Mouse (Mus musculus) midbrain, embryonic 14.5 days (tissue): ENCODE measurements at regions not wholly inside any gene's neighbourhood (a gene's known extent, or its start where the extent isn't known, plus 50 kb on each side); places are given as distances from the start of the nearest gene placed in this dataset.

Source experiments
- ATAC-seq: fragments of 200-750 bp; cut with Nextera tagmentation; 2 replicates; pipeline ENCODE4 v1.8.0; 2017; ENCODE audit warnings: moderate number of reproducible peaks, moderate library complexity; ENCODE audit not compliant: low FRiP score, low TSS enrichment
- DNase-seq: peaks from one replicate; pipeline ENCODE4 v3.0.0-alpha.2; 2015
- H3K27ac ChIP-seq: fragments of 300-500 bp; sonication (generic); replicated peaks from 2 replicates; pipeline ENCODE4 v1.5.1; 2014; ENCODE audit warnings: mild to moderate bottlenecking, low read depth, low read length, moderate library complexity
- H3K27me3 ChIP-seq: fragments of 300-500 bp; sonication (generic); 2 replicates; pipeline ENCODE4 v1.6.1; 2014; ENCODE audit warnings: low read length, control low read depth, mixed read lengths; ENCODE audit not compliant: control insufficient read depth, insufficient read depth
- H3K36me3 ChIP-seq: fragments of 300-500 bp; sonication (generic); 2 replicates; pipeline ENCODE4 v1.6.1; 2014; ENCODE audit warnings: low read length, control low read depth; ENCODE audit not compliant: control insufficient read depth, insufficient read depth
- H3K4me1 ChIP-seq: fragments of 300-500 bp; sonication (generic); 2 replicates; pipeline ENCODE4 v1.6.1; 2014; ENCODE audit warnings: mild to moderate bottlenecking, antibody characterized with exemption, low read length, control low read depth; ENCODE audit not compliant: control insufficient read depth, insufficient read depth
- H3K4me2 ChIP-seq: fragments of 300-500 bp; sonication (generic); 2 replicates; pipeline ENCODE4 v1.6.1; 2014; ENCODE audit warnings: mild to moderate bottlenecking, low read length, moderate library complexity
- H3K4me3 ChIP-seq: fragments of 300-500 bp; sonication (generic); replicated peaks from 2 replicates; pipeline ENCODE4 v1.5.1; 2014; ENCODE audit warnings: low read depth, low read length
- H3K9ac ChIP-seq: fragments of 300-500 bp; sonication (generic); replicated peaks from 2 replicates; pipeline ENCODE4 v1.6.1; 2014; ENCODE audit warnings: mild to moderate bottlenecking, low read length, moderate library complexity
- H3K9me3 ChIP-seq: fragments of 300-500 bp; sonication (generic); 2 replicates; pipeline ENCODE4 v1.6.1; 2016; ENCODE audit warnings: low read length, control low read depth, mixed read lengths; ENCODE audit not compliant: control insufficient read depth
- WGBS: fragments of 180-500 bp; shearing (Covaris S2); extraction: QIAGEN DNeasy Blood & Tissue Kit; methylation state at CpG from one replicate; pipeline ENCODE4 v1.1.7; 2014; 5-methylcytosine and 5-hydroxymethylcytosine counted together

DNA sequence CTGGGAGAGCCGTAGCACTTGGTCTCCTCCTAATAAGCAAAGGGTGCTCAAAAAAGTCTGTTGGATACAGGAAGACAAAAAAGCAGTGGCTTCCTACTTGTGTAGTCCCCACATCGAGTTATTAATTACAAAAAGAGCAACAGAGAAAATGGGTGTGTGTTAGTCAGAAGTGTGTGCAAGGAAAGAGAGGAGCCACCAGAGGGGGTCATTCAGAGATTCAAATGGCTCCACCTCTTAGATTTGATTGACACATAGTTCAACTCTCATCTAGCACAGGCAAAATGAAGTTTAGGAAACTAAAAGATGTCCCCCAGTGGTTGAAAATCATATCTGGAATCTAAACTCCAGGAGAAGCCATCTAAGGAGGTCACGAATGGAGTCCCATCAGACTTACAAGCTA, 200.2 kb upstream of the Hnrnpa3 start:
- no peak for ATAC-seq
- H3K27ac ChIP-seq = no peak overlapping the region
- H3K9me3 ChIP-seq = no peaks in the 10 kb centered on the region
- peaks cover 16% of the 10 kb centered on the region for H3K4me1 ChIP-seq
- H3K4me3 ChIP-seq = no peak overlapping the region
- no peak overlapping the region for H3K4me2 ChIP-seq
- WGBS = 87% methylated on average over 3 of the region's 3 CpGs
- no peak for DNase-seq
- H3K9ac ChIP-seq = no peak overlapping the region
- no peaks in the 10 kb centered on the region for H3K36me3 ChIP-seq
- H3K27me3 ChIP-seq = no peaks in the 10 kb centered on the region

GRCm38 (mm10) chr2:75460419-75460818, 198.6 kb upstream of the Hnrnpa3 start:
- H3K27ac ChIP-seq = no peak overlapping the region
- H3K4me2 ChIP-seq = no peak overlapping the region
- DNase-seq (no peak), ATAC-seq (no peak)
- H3K4me1 ChIP-seq = peaks cover 16% of the 10 kb centered on the region
- WGBS = 88% methylated on average over 5 of the region's 5 CpGs
- no peaks in the 10 kb centered on the region for H3K9me3 ChIP-seq
- no peaks in the 10 kb centered on the region for H3K27me3 ChIP-seq
- H3K4me3 ChIP-seq = no peak overlapping the region
- no peak overlapping the region for H3K9ac ChIP-seq
- no peaks in the 10 kb centered on the region for H3K36me3 ChIP-seq

DNA sequence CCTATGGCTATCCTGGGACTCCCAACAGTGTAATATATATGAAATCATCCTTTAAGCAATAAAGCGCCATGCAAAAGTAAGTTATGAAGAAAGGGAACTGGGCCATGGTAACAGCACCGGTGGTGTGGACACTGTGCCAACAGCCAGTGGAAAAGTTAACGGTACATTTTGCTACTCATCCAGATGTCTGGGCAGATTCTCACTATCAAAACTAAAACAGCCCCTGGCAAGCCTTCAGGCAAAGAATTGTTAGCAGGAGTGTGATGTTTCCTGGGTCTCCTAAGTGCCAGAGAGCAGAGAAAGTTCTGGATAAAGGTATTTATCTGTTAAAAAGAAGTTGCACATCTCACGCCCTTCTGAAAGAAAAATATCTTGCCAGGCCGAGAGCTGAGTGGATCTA, 198.0 kb upstream of the Hnrnpa3 start:
- DNase-seq = peak; percentile 50
- no peaks in the 10 kb centered on the region for H3K36me3 ChIP-seq
- no peak overlapping the region for H3K9ac ChIP-seq
- H3K27me3 ChIP-seq = no peaks in the 10 kb centered on the region
- WGBS = 61% methylated on average over 5 of the region's 5 CpGs
- no peak overlapping the region for H3K4me3 ChIP-seq
- no peaks in the 10 kb centered on the region for H3K9me3 ChIP-seq
- no peak for ATAC-seq
- no peak overlapping the region for H3K4me2 ChIP-seq
- no peak overlapping the region for H3K27ac ChIP-seq
- H3K4me1 ChIP-seq = peaks cover 16% of the 10 kb centered on the region

DNA sequence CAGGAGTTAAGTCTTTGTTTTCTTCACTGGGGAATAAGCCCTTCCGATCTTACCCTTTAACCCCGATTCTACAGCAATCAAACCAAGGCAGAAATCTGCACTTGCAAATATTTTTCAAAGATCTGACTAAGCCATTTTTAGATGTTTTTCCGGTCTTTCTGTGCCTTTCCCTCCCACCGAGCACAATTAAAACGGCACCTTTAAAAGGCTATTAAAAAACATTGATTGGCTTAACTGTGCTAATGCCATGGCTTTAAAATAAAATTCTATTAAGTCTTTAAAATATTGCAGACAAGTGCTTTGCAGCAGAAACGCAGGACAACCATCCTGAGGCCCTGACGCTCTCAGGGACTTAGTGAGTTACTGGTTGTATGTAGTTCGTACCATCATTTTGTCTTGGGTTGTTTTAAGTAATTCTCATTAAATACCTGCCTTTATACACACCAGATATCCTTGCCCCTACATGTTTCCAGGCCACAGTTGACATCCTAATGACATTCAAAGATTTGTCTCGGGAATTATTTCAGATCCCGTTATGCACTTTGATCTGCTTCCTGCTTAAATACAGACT, 197.6 kb upstream of the Hnrnpa3 start:
- ATAC-seq (no peak), DNase-seq (peak; percentile 39)
- Histone ChIP-seq H3K36me3 (no peaks in the 10 kb centered on the region), H3K27me3 (no peaks in the 10 kb centered on the region), H3K4me3 (no peak overlapping the region), H3K4me2 (no peak overlapping the region), H3K9ac (no peak overlapping the region), H3K9me3 (no peaks in the 10 kb centered on the region), H3K4me1 (peaks cover 16% of the 10 kb centered on the region), H3K27ac (peak overlapping the region; percentile 42; the same call in 1 of the 2 replicates)
- 41% methylated on average over 10 of the region's 10 CpGs for WGBS

- WGBS = 66% methylated on average over 5 of the region's 5 CpGs
- no peak for ATAC-seq
- no peak overlapping the region for H3K4me3 ChIP-seq
Observed at GRCm38 (mm10) chr2:75462030-75462671, 196.9 kb upstream of the Hnrnpa3 start.

DNA sequence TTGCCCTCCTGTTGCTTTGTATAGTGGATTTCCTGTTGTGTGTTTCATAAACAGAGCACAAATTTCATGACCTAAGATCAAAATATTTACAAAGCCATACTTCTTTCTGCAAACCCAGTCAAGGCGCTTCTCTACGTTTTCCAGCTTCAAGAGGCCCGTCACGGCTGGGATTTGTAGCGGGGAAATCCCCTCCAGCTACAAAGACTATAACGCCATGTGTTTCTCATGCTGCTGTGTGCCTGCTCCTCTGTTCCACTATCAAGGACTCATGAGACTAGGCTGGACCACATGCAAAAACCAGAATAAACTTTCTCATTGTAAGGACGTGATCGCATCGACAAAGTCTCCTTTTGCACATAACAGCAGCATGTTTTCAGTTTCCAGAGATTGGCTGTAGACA, 196.0 kb upstream of the Hnrnpa3 start:
- Histone ChIP-seq H3K9me3 (no peaks in the 10 kb centered on the region), H3K4me1 (peaks cover 16% of the 10 kb centered on the region), H3K27me3 (no peaks in the 10 kb centered on the region), H3K9ac (no peak overlapping the region), H3K36me3 (no peaks in the 10 kb centered on the region), H3K4me3 (no peak overlapping the region), H3K27ac (no peak overlapping the region), H3K4me2 (no peak overlapping the region)
- DNase-seq = no peak
- ATAC-seq = no peak
- WGBS = 66% methylated on average over 9 of the region's 9 CpGs

More at GRCm38 (mm10) chr2:75462030-75462671, 196.9 kb upstream of the Hnrnpa3 start:
- Histone ChIP-seq H3K27me3 (no peaks in the 10 kb centered on the region), H3K4me1 (peaks cover 16% of the 10 kb centered on the region), H3K27ac (peak overlapping the region; percentile 42), H3K36me3 (no peaks in the 10 kb centered on the region), H3K9ac (no peak overlapping the region), H3K4me2 (no peak overlapping the region), H3K9me3 (no peaks in the 10 kb centered on the region)
- no peak for DNase-seq

DNA sequence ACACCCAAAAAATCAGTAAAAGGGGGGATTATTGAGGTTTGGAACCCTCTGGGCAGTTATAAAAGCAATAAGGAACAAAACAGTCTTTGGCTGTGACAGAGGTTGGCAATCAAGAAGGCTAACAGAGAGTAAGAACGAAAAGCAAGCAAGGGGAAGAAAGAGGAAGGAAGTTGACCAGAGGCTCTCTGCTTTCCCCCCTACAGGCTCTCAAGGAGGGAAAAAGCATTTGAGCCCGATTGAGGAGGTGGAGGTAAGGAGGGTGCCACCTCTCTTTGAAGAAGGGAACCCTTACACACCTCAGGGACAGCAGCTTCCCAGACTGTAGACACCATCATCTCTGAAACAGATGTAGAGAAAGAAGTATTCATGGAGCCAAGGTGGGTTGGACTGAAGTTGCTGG, 194.6 kb upstream of the Hnrnpa3 start:
- Histone ChIP-seq H3K27me3 (no peaks in the 10 kb centered on the region), H3K4me3 (no peak overlapping the region), H3K4me1 (peaks cover 16% of the 10 kb centered on the region), H3K27ac (no peak overlapping the region), H3K9ac (no peak overlapping the region), H3K9me3 (no peaks in the 10 kb centered on the region), H3K36me3 (no peaks in the 10 kb centered on the region), H3K4me2 (no peak overlapping the region)
- ATAC-seq (no peak), DNase-seq (no peak)
- WGBS = 63% methylated on average over 2 of the region's 2 CpGs

DNA sequence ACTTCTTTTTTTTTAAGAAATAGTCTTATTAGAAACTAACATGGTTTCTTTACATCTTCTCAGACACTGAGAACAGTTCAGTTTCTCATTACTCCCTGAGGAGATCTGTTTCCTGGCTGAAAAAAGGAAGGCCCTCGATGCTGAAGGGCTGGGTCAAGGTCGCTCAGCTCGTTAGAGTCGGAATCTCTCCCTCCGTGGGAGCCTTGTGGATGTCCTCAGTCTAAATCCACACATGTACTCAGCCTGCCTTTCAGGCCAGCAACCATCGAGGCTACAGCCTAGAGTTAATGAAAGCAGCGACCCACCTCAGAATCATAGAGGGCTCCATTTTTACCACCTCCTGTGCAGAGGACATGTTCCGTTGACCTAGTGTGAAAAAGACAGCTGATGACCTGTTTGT, 190.2 kb upstream of the Hnrnpa3 start:
- H3K9me3 ChIP-seq = no peaks in the 10 kb centered on the region
- ATAC-seq = no peak
- H3K27me3 ChIP-seq = no peaks in the 10 kb centered on the region
- no peak overlapping the region for H3K4me2 ChIP-seq
- WGBS = 72% methylated on average over 8 of the region's 8 CpGs
- no peak overlapping the region for H3K4me3 ChIP-seq
- no peak for DNase-seq
- no peak overlapping the region for H3K9ac ChIP-seq
- peaks cover 10% of the 10 kb centered on the region for H3K4me1 ChIP-seq
- no peaks in the 10 kb centered on the region for H3K36me3 ChIP-seq
- peak overlapping the region; percentile 15; the same call in 1 of the 2 replicates for H3K27ac ChIP-seq
